Mouse (Mus musculus): ENCODE measurements at regions not wholly inside any gene's neighbourhood (a gene's known extent, or its start where the extent isn't known, plus 50 kb on each side); places are given as distances from the start of the nearest gene placed in this dataset.

- Histone ChIP-seq H3K9me3 (ENCODE audit: low read length) (no peaks in the 10 kb centered on the region), H3K36me3 (replicated peaks; ENCODE audit: insufficient read depth, low read length) (no peaks in the 10 kb centered on the region), H3K27me3 (ENCODE audit: insufficient read depth, low read length) (no peaks in the 10 kb centered on the region), H3K9ac (replicated peaks) (no peak overlapping the region), H3K4me2 (ENCODE audit: low read depth, low read length) (no peak overlapping the region), H3K4me1 (ENCODE audit: insufficient read depth) (no peaks in the 10 kb centered on the region), H3K4me3 (ENCODE audit: low read depth, low read length) (no peak overlapping the region), H3K27ac (ENCODE audit: low read depth) (no peak overlapping the region)
- ATAC-seq = no peak
- TF ChIP-seq CTCF (IDR thresholded peaks at IDR 0.05; ENCODE audit: low read depth) (no peak), EP300 (IDR thresholded peaks at IDR 0.05; ENCODE audit: low read depth) (peak; percentile 47; the same call in 1 of the 2 replicates)
- DNase-seq = no peak
- 47% methylated on average over 5 of the region's 5 CpGs for WGBS (ENCODE audit: insufficient replicate concordance)
Measured at GRCm38 (mm10) chr6:55627228-55627627, 53.8 kb downstream of the Neurod6 start.

- WGBS (ENCODE audit: insufficient replicate concordance) = 79% methylated on average over 3 of the region's 3 CpGs
- Histone ChIP-seq H3K27me3 (ENCODE audit: insufficient read depth, low read length) (no peaks in the 10 kb centered on the region), H3K36me3 (replicated peaks; ENCODE audit: insufficient read depth, low read length) (no peaks in the 10 kb centered on the region), H3K9me3 (ENCODE audit: low read length) (no peaks in the 10 kb centered on the region), H3K4me3 (ENCODE audit: low read depth, low read length) (no peak overlapping the region), H3K9ac (replicated peaks) (no peak overlapping the region), H3K4me2 (ENCODE audit: low read depth, low read length) (no peak overlapping the region), H3K4me1 (ENCODE audit: insufficient read depth) (no peaks in the 10 kb centered on the region), H3K27ac (ENCODE audit: low read depth) (no peak overlapping the region)
- ATAC-seq (no peak), DNase-seq (no peak)
- no peak for TF ChIP-seq CTCF (IDR thresholded peaks at IDR 0.05; ENCODE audit: low read depth)
- TF ChIP-seq EP300 (IDR thresholded peaks at IDR 0.05; ENCODE audit: low read depth) = no peak
Measured at GRCm38 (mm10) chr6:55620366-55620765, 60.7 kb downstream of the Neurod6 start.

- no peak overlapping the region for H3K4me3 ChIP-seq (ENCODE audit: low read depth, low read length)
- no peak for TF ChIP-seq EP300 (IDR thresholded peaks at IDR 0.05; ENCODE audit: low read depth)
- TF ChIP-seq CTCF (IDR thresholded peaks at IDR 0.05; ENCODE audit: low read depth) = no peak
- H3K36me3 ChIP-seq (replicated peaks; ENCODE audit: insufficient read depth, low read length) = no peaks in the 10 kb centered on the region
- no peaks in the 10 kb centered on the region for H3K9me3 ChIP-seq (ENCODE audit: low read length)
- H3K4me1 ChIP-seq (ENCODE audit: insufficient read depth) = no peaks in the 10 kb centered on the region
- peak overlapping the region; percentile 10; the same call in 1 of the 2 replicates for H3K4me2 ChIP-seq (ENCODE audit: low read depth, low read length)
- ATAC-seq (no peak), DNase-seq (no peak)
- WGBS (ENCODE audit: insufficient replicate concordance) = 50% methylated on average over 13 of the region's 13 CpGs
- H3K27me3 ChIP-seq (ENCODE audit: insufficient read depth, low read length) = no peaks in the 10 kb centered on the region
- no peak overlapping the region for H3K27ac ChIP-seq (ENCODE audit: low read depth)
- H3K9ac ChIP-seq (replicated peaks) = no peak overlapping the region
Measured at GRCm38 (mm10) chr6:55617922-55618481, 63.1 kb downstream of the Neurod6 start.

GRCm38 (mm10) chr6:55610395-55610794 is 70.7 kb downstream of the Neurod6 start:
- H3K9me3 ChIP-seq (ENCODE audit: low read length) = no peaks in the 10 kb centered on the region
- H3K4me2 ChIP-seq (ENCODE audit: low read depth, low read length) = no peak overlapping the region
- DNase-seq (no peak), ATAC-seq (no peak)
- H3K4me3 ChIP-seq (ENCODE audit: low read depth, low read length) = no peak overlapping the region
- no peaks in the 10 kb centered on the region for H3K4me1 ChIP-seq (ENCODE audit: insufficient read depth)
- no peak overlapping the region for H3K9ac ChIP-seq (replicated peaks)
- WGBS (ENCODE audit: insufficient replicate concordance) = 64% methylated on average over 3 of the region's 3 CpGs
- TF ChIP-seq EP300 (IDR thresholded peaks at IDR 0.05; ENCODE audit: low read depth) (no peak), CTCF (IDR thresholded peaks at IDR 0.05; ENCODE audit: low read depth) (no peak)
- H3K36me3 ChIP-seq (replicated peaks; ENCODE audit: insufficient read depth, low read length) = no peaks in the 10 kb centered on the region
- H3K27ac ChIP-seq (ENCODE audit: low read depth) = no peak overlapping the region
- H3K27me3 ChIP-seq (ENCODE audit: insufficient read depth, low read length) = no peaks in the 10 kb centered on the region

- TF ChIP-seq EP300 (IDR thresholded peaks at IDR 0.05; ENCODE audit: low read depth) (no peak), CTCF (IDR thresholded peaks at IDR 0.05; ENCODE audit: low read depth) (no peak)
- 53% methylated on average over 1 of the region's 1 CpGs for WGBS (ENCODE audit: insufficient replicate concordance)
- Histone ChIP-seq H3K4me1 (ENCODE audit: insufficient read depth) (no peaks in the 10 kb centered on the region), H3K27ac (ENCODE audit: low read depth) (no peak overlapping the region), H3K4me3 (ENCODE audit: low read depth, low read length) (no peak overlapping the region), H3K9ac (replicated peaks) (no peak overlapping the region), H3K9me3 (ENCODE audit: low read length) (no peaks in the 10 kb centered on the region), H3K27me3 (ENCODE audit: insufficient read depth, low read length) (no peaks in the 10 kb centered on the region), H3K4me2 (ENCODE audit: low read depth, low read length) (no peak overlapping the region), H3K36me3 (replicated peaks; ENCODE audit: insufficient read depth, low read length) (no peaks in the 10 kb centered on the region)
- DNase-seq (no peak), ATAC-seq (no peak)
Measured at GRCm38 (mm10) chr6:55609976-55610375, 71.1 kb downstream of the Neurod6 start.

- Histone ChIP-seq H3K9ac (replicated peaks) (no peak overlapping the region), H3K9me3 (ENCODE audit: low read length) (no peaks in the 10 kb centered on the region), H3K4me3 (ENCODE audit: low read depth, low read length) (no peak overlapping the region), H3K27ac (ENCODE audit: low read depth) (no peak overlapping the region), H3K4me1 (ENCODE audit: insufficient read depth) (no peaks in the 10 kb centered on the region), H3K27me3 (ENCODE audit: insufficient read depth, low read length) (no peaks in the 10 kb centered on the region), H3K4me2 (ENCODE audit: low read depth, low read length) (no peak overlapping the region), H3K36me3 (replicated peaks; ENCODE audit: insufficient read depth, low read length) (no peaks in the 10 kb centered on the region)
- ATAC-seq = no peak
- WGBS (ENCODE audit: insufficient replicate concordance) = 32% methylated on average over 1 of the region's 1 CpGs
- TF ChIP-seq CTCF (IDR thresholded peaks at IDR 0.05; ENCODE audit: low read depth) (no peak), EP300 (IDR thresholded peaks at IDR 0.05; ENCODE audit: low read depth) (no peak)
- DNase-seq = no peak
Measured at GRCm38 (mm10) chr6:55609053-55609452, 72.0 kb downstream of the Neurod6 start.

GRCm38 (mm10) chr6:55597088-55597487 is 84.0 kb downstream of the Neurod6 start:
- H3K27ac ChIP-seq (ENCODE audit: low read depth) = no peak overlapping the region
- no peaks in the 10 kb centered on the region for H3K9me3 ChIP-seq (ENCODE audit: low read length)
- no peaks in the 10 kb centered on the region for H3K4me1 ChIP-seq (ENCODE audit: insufficient read depth)
- ATAC-seq (no peak), DNase-seq (no peak)
- H3K4me3 ChIP-seq (ENCODE audit: low read depth, low read length) = no peak overlapping the region
- TF ChIP-seq CTCF (IDR thresholded peaks at IDR 0.05; ENCODE audit: low read depth) (no peak), EP300 (IDR thresholded peaks at IDR 0.05; ENCODE audit: low read depth) (no peak)
- no peak overlapping the region for H3K4me2 ChIP-seq (ENCODE audit: low read depth, low read length)
- no peaks in the 10 kb centered on the region for H3K27me3 ChIP-seq (ENCODE audit: insufficient read depth, low read length)
- 81% methylated on average over 4 of the region's 4 CpGs for WGBS (ENCODE audit: insufficient replicate concordance)
- H3K36me3 ChIP-seq (replicated peaks; ENCODE audit: insufficient read depth, low read length) = no peaks in the 10 kb centered on the region
- H3K9ac ChIP-seq (replicated peaks) = no peak overlapping the region
